Mouse (Mus musculus) stomach, postnatal 0 days (tissue): ENCODE data around the gene Sec23ip. TPM values are rescaled to one million over a fixed set of nuclear protein-coding genes. Genes with fewer than 3 reads are reported as not detected.
A peak's percentile ranks its signal among the peaks of the same experiment; 100 is the strongest.

ENCODE experiments used
- ATAC-seq: fragments of 200-750 bp; cut with Nextera tagmentation; 2 replicates; pipeline ENCODE4 v1.8.0; 2017; ENCODE audit not compliant: low FRiP score, low TSS enrichment
- DNase-seq: peaks from one replicate; pipeline ENCODE4 v3.0.0-alpha.2; 2016; ENCODE audit warnings: low spot score
- H3K27ac ChIP-seq: fragments of 300-500 bp; sonication (generic); replicated peaks from 2 replicates; pipeline ENCODE4 v1.5.1; 2014; ENCODE audit warnings: mild to moderate bottlenecking, control low read depth
- H3K27me3 ChIP-seq: fragments of 300-500 bp; sonication (generic); 2 replicates; pipeline ENCODE4 v1.6.1; 2014; ENCODE audit warnings: low read length; ENCODE audit not compliant: control insufficient read depth, insufficient read depth
- H3K36me3 ChIP-seq: fragments of 300-500 bp; sonication (generic); 2 replicates; pipeline ENCODE4 v1.6.1; 2014; ENCODE audit warnings: low read length, mixed read lengths; ENCODE audit not compliant: control insufficient read depth, insufficient read depth
- H3K4me1 ChIP-seq: fragments of 300-500 bp; sonication (generic); replicated peaks from 2 replicates; pipeline ENCODE4 v1.6.1; 2014; ENCODE audit warnings: antibody characterized with exemption; ENCODE audit not compliant: control insufficient read depth, insufficient read depth
- H3K4me2 ChIP-seq: fragments of 300-500 bp; sonication (generic); replicated peaks from 2 replicates; pipeline ENCODE4 v1.6.1; 2014; ENCODE audit warnings: low read depth, mild to moderate bottlenecking, control low read depth, moderate library complexity
- H3K4me3 ChIP-seq: fragments of 300-500 bp; sonication (generic); 2 replicates; pipeline ENCODE4 v1.5.1; 2014; ENCODE audit warnings: low read depth, low read length, control low read depth
- H3K9ac ChIP-seq: fragments of 300-500 bp; sonication (generic); 2 replicates; pipeline ENCODE4 v1.6.1; 2014; ENCODE audit warnings: mild to moderate bottlenecking, low read length, control low read depth, mixed read lengths
- H3K9me3 ChIP-seq: fragments of 300-500 bp; sonication (generic); 2 replicates; pipeline ENCODE4 v1.6.1; 2016; ENCODE audit warnings: low read length; ENCODE audit not compliant: control insufficient read depth
- CTCF ChIP-seq: IDR thresholded peaks from 2 replicates; pipeline ENCODE4 v1.5.1; 2016; ENCODE audit warnings: antibody characterized with exemption, low read depth, mild to moderate bottlenecking, moderate library complexity
- EP300 ChIP-seq: optimal IDR thresholded peaks from 2 replicates; pipeline ENCODE3; 2016; ENCODE audit warnings: antibody characterized with exemption
- WGBS: fragments of 180-500 bp; shearing (Covaris S2); extraction: QIAGEN DNeasy Blood & Tissue Kit; methylation state at CpG from one replicate; pipeline ENCODE4 v1.1.7; 2014; 5-methylcytosine and 5-hydroxymethylcytosine counted together
- microRNA-seq: library from miRNA; unstranded; fragments of <30 nt; microRNA quantifications from one replicate; pipeline ENCODE4, GENCODE M21; 2016
- polyA plus RNA-seq: library from polyadenylated mRNA; unstranded; fragments of >200 nt; fragmentation: Nextera tagmentation; extraction: Ambion mirVana; gene quantifications from 2 replicates; pipeline ENCODE4 v1.2.1, GENCODE M21; 2015

Sec23ip gene
- polyA plus RNA-seq, 1 experiment from 2014 or later: 18.3 TPM

GRCm38 (mm10) chr7:128781846-128782245, 37.1 kb downstream of the Sec23ip start:
- no peak for TF ChIP-seq EP300
- TF ChIP-seq CTCF: no peak
- no peaks in the 10 kb centered on the region for H3K27me3 ChIP-seq
- H3K27ac ChIP-seq: no peak overlapping the region
- no peaks in the 10 kb centered on the region for H3K4me1 ChIP-seq
- no peak overlapping the region for H3K4me3 ChIP-seq
- 85% methylated on average over 3 of the region's 3 CpGs for WGBS
- H3K36me3 ChIP-seq: peaks cover 28% of the 10 kb centered on the region
- ATAC-seq (no peak), DNase-seq (no peak)
- no peaks in the 10 kb centered on the region for H3K9me3 ChIP-seq
- no peak overlapping the region for H3K9ac ChIP-seq
- H3K4me2 ChIP-seq: no peak overlapping the region

GRCm38 (mm10) chr7:128790045-128790444, 45.3 kb downstream of the Sec23ip start:
- Histone ChIP-seq H3K9ac (no peak overlapping the region), H3K9me3 (no peaks in the 10 kb centered on the region), H3K36me3 (no peaks in the 10 kb centered on the region), H3K4me2 (no peak overlapping the region), H3K27me3 (no peaks in the 10 kb centered on the region), H3K4me3 (no peak overlapping the region), H3K27ac (no peak overlapping the region), H3K4me1 (no peaks in the 10 kb centered on the region)
- DNase-seq (no peak), ATAC-seq (peak; percentile 77)
- TF ChIP-seq EP300 (peak; percentile 52), CTCF (no peak)
- whole genome bisulfite sequencing: 57% methylated on average over 4 of the region's 4 CpGs

DNA sequence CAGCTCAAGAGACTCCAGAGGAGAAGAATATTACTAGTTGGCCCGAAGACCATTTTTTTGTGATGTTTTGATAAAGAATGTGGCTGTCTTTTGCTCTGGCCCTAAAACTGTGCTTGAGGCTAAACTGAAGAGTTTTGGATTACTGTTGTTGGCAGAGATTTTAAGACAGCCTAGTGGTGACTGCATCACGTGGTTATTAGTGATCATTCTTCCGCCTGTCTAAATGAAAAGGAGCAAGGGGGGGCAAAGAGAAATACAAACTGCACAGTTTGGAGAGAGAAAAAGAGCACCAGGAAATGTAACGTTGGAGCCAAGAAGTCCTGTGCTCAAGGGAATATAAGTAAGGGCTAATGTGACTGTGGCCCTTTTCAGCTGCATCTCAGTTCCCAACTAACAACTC, 48.7 kb downstream of the Sec23ip start:
- no peak overlapping the region for H3K4me3 ChIP-seq
- no peaks in the 10 kb centered on the region for H3K9me3 ChIP-seq
- no peak for ATAC-seq
- H3K4me1 ChIP-seq: no peaks in the 10 kb centered on the region
- H3K27me3 ChIP-seq: no peaks in the 10 kb centered on the region
- no peak for TF ChIP-seq CTCF
- H3K4me2 ChIP-seq: no peak overlapping the region
- DNase-seq: no peak
- no peak overlapping the region for H3K9ac ChIP-seq
- 49% methylated on average over 4 of the region's 4 CpGs for WGBS
- H3K27ac ChIP-seq: no peak overlapping the region
- H3K36me3 ChIP-seq: no peaks in the 10 kb centered on the region

- no peaks in the 10 kb centered on the region for H3K36me3 ChIP-seq
- ATAC-seq (no peak), DNase-seq (no peak)
- no peak overlapping the region for H3K4me2 ChIP-seq
- TF ChIP-seq EP300 (no peak), CTCF (no peak)
- no peak overlapping the region for H3K4me3 ChIP-seq
- no peaks in the 10 kb centered on the region for H3K4me1 ChIP-seq
- WGBS: 63% methylated on average over 5 of the region's 5 CpGs
- H3K27me3 ChIP-seq: no peaks in the 10 kb centered on the region
- H3K27ac ChIP-seq: no peak overlapping the region
- no peak overlapping the region for H3K9ac ChIP-seq
- no peaks in the 10 kb centered on the region for H3K9me3 ChIP-seq
These were observed 80.3 kb downstream of the Sec23ip start for GRCm38 (mm10) chr7:128824986-128825563.

DNA sequence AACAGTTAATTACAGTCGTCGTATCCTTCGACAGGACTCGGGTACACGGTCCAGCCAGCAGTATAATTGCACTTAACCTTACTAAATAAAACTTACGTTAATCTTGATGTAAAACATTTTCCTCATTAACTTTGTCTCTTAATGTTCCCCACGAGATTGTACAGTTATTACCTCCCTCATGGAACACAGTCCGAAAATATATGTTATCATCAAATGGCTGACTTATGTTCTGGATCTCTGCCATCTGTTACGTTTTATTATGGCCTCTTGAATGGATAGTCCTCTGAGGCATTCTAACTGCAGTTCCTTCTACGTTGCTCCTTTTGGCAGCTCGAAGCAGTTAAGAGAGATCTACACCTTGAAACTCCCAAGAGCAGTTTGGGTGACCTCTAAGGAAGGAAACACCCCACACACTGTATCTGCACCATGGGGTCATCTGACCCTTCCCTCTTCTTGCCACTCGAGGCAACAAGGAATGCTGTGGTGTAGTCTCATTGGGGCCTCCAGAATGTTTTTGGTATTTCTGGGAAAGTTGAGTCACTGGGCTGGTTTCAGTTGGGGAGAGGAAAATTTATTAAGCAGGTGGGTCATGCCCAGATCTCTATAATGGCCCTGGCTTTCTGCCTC, 87.8 kb downstream of the Sec23ip start:
- WGBS: 71% methylated on average over 12 of the region's 12 CpGs
- DNase-seq (no peak), ATAC-seq (no peak)
- H3K9me3 ChIP-seq: no peaks in the 10 kb centered on the region
- H3K4me3 ChIP-seq: no peak overlapping the region
- no peak overlapping the region for H3K4me2 ChIP-seq
- H3K27ac ChIP-seq: no peak overlapping the region
- no peaks in the 10 kb centered on the region for H3K36me3 ChIP-seq
- no peaks in the 10 kb centered on the region for H3K27me3 ChIP-seq
- H3K4me1 ChIP-seq: no peaks in the 10 kb centered on the region
- TF ChIP-seq EP300: no peak
- TF ChIP-seq CTCF: no peak
- no peak overlapping the region for H3K9ac ChIP-seq

DNA sequence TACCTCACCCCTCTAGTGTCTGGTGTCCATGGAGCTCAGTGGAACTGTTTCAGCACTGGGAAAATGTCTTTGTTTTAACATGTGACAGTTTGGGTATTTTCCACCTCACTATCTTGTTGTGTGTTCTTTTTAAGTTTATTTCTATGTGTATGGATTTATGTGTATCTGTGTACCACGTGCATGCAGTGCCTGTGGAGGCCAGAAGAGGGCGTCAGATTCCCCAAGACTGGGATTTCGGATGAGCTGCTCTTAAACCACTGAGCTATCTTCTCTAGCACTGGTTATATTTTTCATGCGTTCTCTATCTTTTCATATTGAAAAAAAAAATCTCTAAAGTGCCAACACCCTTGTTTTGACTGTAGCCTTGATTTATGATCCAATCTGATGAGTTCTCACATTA, 88.5 kb downstream of the Sec23ip start:
- Histone ChIP-seq H3K36me3 (no peaks in the 10 kb centered on the region), H3K4me1 (no peaks in the 10 kb centered on the region), H3K9ac (no peak overlapping the region), H3K4me2 (no peak overlapping the region), H3K4me3 (no peak overlapping the region), H3K27me3 (no peaks in the 10 kb centered on the region), H3K9me3 (no peaks in the 10 kb centered on the region), H3K27ac (no peak overlapping the region)
- 77% methylated on average over 4 of the region's 4 CpGs for WGBS
- DNase-seq (no peak), ATAC-seq (no peak)
- TF ChIP-seq EP300 (no peak), CTCF (peak; percentile 31; the same call in 1 of the 2 replicates)

Small RNAs within 50 kb of the gene (microRNA-seq; reads per million reads assigned to microRNA genes)
- gene Gm25778: not detected

Other genes starting within 250 kb of the Sec23ip start
- gene Bag3, start 221.3 kb upstream of the Sec23ip start, polyA plus RNA-seq: 17.7 and 19.2 TPM in 2 replicates
- 12.3 and 12.4 TPM in 2 replicates for gene Inpp5f, start 133.6 kb upstream of the Sec23ip start, polyA plus RNA-seq
- gene Mcmbp, start 4.4 kb upstream of the Sec23ip start, polyA plus RNA-seq: 36.8 and 37.1 TPM in 2 replicates